In genomic region chr4:35112452-35112851, GRCm38 (mm10) we compare ENCODE assay signal across 17 mouse cellular contexts. TPM values are rescaled to one million over a fixed set of nuclear protein-coding genes. Genes with fewer than 3 reads are reported as not detected.
"Had no signal": no experiment of that assay in that cellular context is flagged by ENCODE, and none has a peak within 500 bp of the region (broad histone marks: within the 10 kb centered on the region; RNA-seq: fewer than 3 reads in every experiment).

No protein-coding gene starts in this region.

- H3K9ac ChIP-seq: limb, embryonic 13.5 days; liver, embryonic 12.5 days; neural tube, embryonic 12.5 days had no signal

- DNase-seq: kidney, adult 2 months; kidney, postnatal 14 days; left cerebral cortex, postnatal 4 days; lung, postnatal 14 days; midbrain, embryonic 14.5 days; spleen, adult 18-20 months; thymus, postnatal 36 days had no signal

- H3K4me3 ChIP-seq: limb, embryonic 13.5 days; liver, embryonic 12.5 days; neural tube, embryonic 12.5 days had no signal

- H3K4me1 ChIP-seq: neural tube, embryonic 12.5 days had no signal

- H3K27me3 ChIP-seq: limb, embryonic 13.5 days; liver, embryonic 12.5 days; neural tube, embryonic 12.5 days had no signal

- ATAC-seq: liver, embryonic 12.5 days had no signal

- H3K4me2 ChIP-seq: limb, embryonic 13.5 days; liver, embryonic 12.5 days; neural tube, embryonic 12.5 days had no signal

- H3K36me3 ChIP-seq: limb, embryonic 13.5 days; liver, embryonic 12.5 days; neural tube, embryonic 12.5 days had no signal

- H3K9me3 ChIP-seq: limb, embryonic 13.5 days; liver, embryonic 12.5 days; neural tube, embryonic 12.5 days had no signal

- H3K27ac ChIP-seq: limb, embryonic 13.5 days; liver, embryonic 12.5 days; neural tube, embryonic 12.5 days had no signal

RNA-seq across cellular contexts. Expression of gene Ifnk, which starts 39.4 kb away (rescaled TPM):
- total RNA-seq: layer of hippocampus, adult 8-10 months; layer of hippocampus, postnatal 14 days; left cerebral cortex, adult 18-20 months; left cerebral cortex, postnatal 10 days; left cerebral cortex, postnatal 4 days; monocyte, adult 5-6 weeks; neutrophil, adult 5-6 weeks had no signal
- polyA plus RNA-seq: kidney, adult 2 months; large intestine, adult 2 months; liver, embryonic 12.5 days; midbrain, embryonic 14.5 days; neural tube, embryonic 12.5 days had no signal
